Mouse (Mus musculus) heart, postnatal 36 days (tissue): ENCODE data around the gene Txnrd3. TPM values are rescaled to one million over a fixed set of nuclear protein-coding genes. Genes with fewer than 3 reads are reported as not detected.

Source experiments
- DNase-seq, 2 experiments: peaks; one replicate each; pipeline ENCODE4 v3.0.0; 2021 to 2022
- intact Hi-C: fragments of 180-260 bp; cut with DNase I; formaldehyde crosslinking; loops from one replicate; pipeline ENCODE4 v1.15.1; 2025
- total RNA-seq, 2 experiments: library from RNA; stranded (reverse); gene quantifications; 2 replicates each; pipeline ENCODE4 v1.2.3; 2021

Txnrd3 gene
- total RNA-seq, 2 experiments from 2014 or later, result 15.8 to 17.8 TPM

DNA sequence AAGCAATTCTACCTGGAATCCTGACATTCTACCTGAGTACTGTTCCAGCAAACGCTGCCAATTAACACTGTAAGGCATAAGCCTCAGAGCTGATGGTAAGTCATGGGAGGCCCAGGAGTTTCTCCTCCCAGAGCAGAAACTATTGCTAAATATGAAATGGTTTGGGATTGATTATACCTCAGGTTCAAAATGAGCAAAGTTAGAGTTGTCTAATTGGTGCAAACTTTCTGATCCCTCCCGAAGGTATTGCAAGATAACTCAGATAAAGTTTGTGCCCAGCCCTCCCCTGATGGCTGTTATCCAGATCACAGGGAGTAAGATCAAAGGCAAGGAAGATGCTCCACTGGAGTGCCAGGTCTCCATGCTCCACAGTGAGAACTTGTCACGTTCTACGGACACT lies 63.5 kb downstream of the Txnrd3 start, which contains the start of gene Vmn1r40:
Gene Vmn1r40, plus strand, starts transcription at position 301 of the 400 bp plus-strand sequence.
- intact Hi-C loops, result no loop called here
- no peak for DNase-seq

DNA sequence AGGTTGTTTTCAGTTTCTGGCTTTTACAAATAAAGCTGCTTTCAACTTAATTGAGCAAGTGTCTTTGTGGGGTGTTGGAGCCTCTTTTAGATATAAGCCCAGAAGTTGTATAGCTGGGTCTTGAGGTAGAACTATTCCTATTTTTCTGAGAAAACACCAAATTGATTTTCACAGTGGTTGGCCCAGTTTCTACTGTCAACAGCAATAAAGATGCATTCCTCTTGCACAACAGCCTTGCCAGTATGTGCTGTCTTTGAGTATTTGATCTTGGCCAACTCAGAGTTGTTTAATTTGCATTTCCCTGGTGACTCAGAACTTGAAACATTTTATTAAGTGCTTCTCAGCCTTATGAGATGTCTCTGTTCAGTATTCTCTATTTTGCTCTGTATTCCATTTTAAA lies 74.3 kb downstream of the Txnrd3 start:
- intact Hi-C loops, result no loop called here
- DNase-seq, result no peak

Other genes with a start within 250 kb of the Txnrd3 start
- gene Chchd6, start 48.3 kb upstream of the Txnrd3 start, total RNA-seq, result 10 to 100 TPM in 1 of 2 experiments, 1 to 10 TPM in 1; 9.6 to 11.2 TPM
- gene Vmn1r40, start 63.6 kb downstream of the Txnrd3 start, total RNA-seq, result not detected
- not detected for gene Vmn1r41, start 96.8 kb downstream of the Txnrd3 start, total RNA-seq
- under 1 TPM in 1 of 2 experiments, not detected in 1; 0.19 TPM for gene Vmn1r42, start 232.4 kb downstream of the Txnrd3 start, total RNA-seq
- gene Vmn1r43, start 232.4 kb downstream of the Txnrd3 start, total RNA-seq, result not detected
- not detected for gene Vmn1r44, start 239.7 kb downstream of the Txnrd3 start, total RNA-seq